Mouse (Mus musculus): ENCODE measurements around the gene Smim24.

The Smim24 gene

GRCm38 (mm10) chr10:81434361-81435263 is 41.8 kb downstream of the Smim24 start:
- DNase-seq (ENCODE audit: low spot score in 2 of 2): no peak

GRCm38 (mm10) chr10:81435436-81435835 is 42.6 kb downstream of the Smim24 start:
- peak in 1 of 2 experiments; percentile 78 for DNase-seq (ENCODE audit: low spot score in 2 of 2)

- DNase-seq (ENCODE audit: low spot score in 2 of 2): no peak
Observed at GRCm38 (mm10) chr10:81441019-81441418, 48.2 kb downstream of the Smim24 start.

All from frontal cortex, postnatal 10 days (tissue).